Mouse (Mus musculus) brain, embryonic 14.5 days (tissue): ENCODE measurements at regions not wholly inside any gene's neighbourhood (a gene's known extent, or its start where the extent isn't known, plus 50 kb on each side); places are given as distances from the start of the nearest gene placed in this dataset.

ENCODE experiments used
- CTCF ChIP-seq: fragments of 200-500 bp; IDR thresholded peaks from 2 replicates; pipeline ENCODE4 v1.5.1; 2012; ENCODE audit warnings: inconsistent platforms, mild to moderate bottlenecking, moderate library complexity, borderline replicate concordance; ENCODE audit not compliant: insufficient read depth, insufficient read length; ENCODE audit errors: extremely low read depth
- POLR2A ChIP-seq: fragments of 200-500 bp; IDR thresholded peaks from 2 replicates; pipeline ENCODE4 v1.6.1; 2012; ENCODE audit warnings: mild to moderate bottlenecking, inconsistent platforms, borderline replicate concordance; ENCODE audit not compliant: poor library complexity, insufficient read depth, insufficient read length, severe bottlenecking; ENCODE audit errors: extremely low read depth

DNA sequence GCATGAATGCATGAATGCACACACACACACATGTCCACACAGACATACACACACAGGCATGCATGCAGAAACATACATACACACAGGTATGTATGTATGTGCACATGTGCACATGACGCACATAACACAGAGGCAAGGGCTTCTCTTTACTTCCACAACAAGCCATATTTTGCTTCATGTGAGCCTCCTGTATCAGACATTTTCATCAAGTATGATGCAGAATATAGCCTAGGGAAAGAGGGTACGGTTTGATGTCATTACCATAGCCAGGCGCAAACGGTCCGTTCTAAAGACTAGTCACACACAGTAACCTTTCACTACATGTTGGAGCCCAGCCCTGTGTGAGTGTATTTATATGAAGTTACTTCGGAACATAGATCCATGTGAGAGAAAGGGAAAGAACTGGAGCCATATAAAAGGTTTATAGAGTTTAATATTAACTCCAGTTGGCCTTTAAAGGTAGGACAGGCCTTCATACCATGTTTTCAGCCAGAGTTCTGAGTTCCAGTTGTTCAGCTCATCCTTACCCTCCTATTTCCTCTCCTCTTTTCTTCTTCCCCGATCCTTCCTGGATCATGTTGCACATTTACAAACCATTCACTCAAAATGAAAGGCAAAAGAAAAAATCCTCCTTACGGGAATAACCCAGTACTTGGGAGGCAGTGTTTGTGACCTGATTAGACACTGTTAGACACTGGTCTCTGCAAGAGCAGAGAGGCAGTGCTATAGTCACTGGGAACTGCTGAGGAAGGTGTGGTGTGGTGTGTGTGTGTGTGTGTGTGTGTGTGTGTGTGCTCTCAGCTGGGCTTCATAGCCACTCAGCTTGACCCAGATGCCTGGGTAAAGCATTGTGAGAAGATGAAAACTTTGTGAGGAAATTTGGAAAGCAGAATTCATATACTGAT, 434.1 kb upstream of the Ccnh start:
- no peak for TF ChIP-seq POLR2A
- no peak for TF ChIP-seq CTCF
